Mouse (Mus musculus) heart, adult 18-20 months (tissue): Measurements from ENCODE around the gene Ptpn4. TPM values are rescaled to one million over a fixed set of nuclear protein-coding genes. Genes with fewer than 3 reads are reported as not detected.

ENCODE experiments used
- DNase-seq, 2 experiments: peaks; one replicate each; pipeline ENCODE4 v3.0.0; 2021 to 2022; ENCODE audit warnings: mixed read lengths in 1 of 2
- total RNA-seq, 2 experiments: library from RNA; stranded (reverse); gene quantifications; 2 replicates each; pipeline ENCODE4 v1.2.3; 2021

The Ptpn4 gene
- total RNA-seq, 2 experiments from 2014 or later: 28.1 to 30.2 TPM

DNA sequence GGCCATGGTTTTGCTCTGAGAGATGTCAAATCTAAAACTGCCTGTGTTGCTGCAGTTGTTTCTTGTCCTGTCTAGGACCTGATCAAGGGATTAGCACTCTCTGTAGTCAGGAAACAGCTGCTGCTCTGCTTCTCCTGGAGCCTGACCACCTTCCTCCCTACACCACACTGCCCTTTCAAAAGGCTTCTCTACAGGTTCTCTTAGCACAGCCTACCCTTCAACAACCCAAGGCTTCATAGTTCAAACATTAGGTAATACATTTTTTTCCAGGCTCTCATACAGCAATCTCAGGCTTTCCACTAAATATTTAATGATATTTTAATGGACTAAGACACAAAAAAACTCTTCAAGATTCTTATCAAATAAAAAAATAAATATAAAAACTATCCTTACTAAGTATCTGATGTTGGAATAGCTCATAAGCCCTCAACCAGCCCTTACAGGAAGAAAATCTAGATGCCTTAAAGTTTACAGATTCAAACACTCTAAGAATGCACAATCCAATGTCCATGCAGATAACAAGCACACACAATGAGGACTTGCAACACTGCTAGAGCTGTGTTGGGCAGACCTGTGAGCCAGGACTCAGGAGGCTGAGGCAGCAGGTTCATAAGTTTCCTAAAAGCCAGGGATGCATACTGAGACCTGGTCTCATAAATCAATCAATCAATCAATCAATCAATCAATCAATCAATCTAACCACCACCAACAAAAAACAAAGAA is 196.2 kb downstream of the Ptpn4 start:
- no peak for DNase-seq

DNA sequence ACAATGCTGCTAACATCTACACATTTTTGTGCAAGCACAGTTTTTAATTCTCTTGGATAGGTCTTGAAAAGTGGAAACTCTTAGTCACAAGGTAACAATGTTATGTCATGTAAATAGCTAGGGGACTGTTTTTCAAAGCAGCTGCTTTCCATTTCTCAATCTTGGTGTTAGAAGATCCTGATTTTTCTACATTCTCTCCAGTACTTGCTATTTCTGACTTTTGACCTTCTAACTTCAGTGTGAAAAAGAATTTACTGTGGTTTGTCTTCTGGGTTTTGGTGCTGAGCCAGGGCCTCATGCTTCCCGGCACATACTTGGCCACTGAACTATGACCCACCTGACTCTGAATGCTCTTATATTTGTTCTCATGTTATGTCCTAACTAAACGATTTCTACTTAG is 197.4 kb downstream of the Ptpn4 start:
- no peak for DNase-seq

DNA sequence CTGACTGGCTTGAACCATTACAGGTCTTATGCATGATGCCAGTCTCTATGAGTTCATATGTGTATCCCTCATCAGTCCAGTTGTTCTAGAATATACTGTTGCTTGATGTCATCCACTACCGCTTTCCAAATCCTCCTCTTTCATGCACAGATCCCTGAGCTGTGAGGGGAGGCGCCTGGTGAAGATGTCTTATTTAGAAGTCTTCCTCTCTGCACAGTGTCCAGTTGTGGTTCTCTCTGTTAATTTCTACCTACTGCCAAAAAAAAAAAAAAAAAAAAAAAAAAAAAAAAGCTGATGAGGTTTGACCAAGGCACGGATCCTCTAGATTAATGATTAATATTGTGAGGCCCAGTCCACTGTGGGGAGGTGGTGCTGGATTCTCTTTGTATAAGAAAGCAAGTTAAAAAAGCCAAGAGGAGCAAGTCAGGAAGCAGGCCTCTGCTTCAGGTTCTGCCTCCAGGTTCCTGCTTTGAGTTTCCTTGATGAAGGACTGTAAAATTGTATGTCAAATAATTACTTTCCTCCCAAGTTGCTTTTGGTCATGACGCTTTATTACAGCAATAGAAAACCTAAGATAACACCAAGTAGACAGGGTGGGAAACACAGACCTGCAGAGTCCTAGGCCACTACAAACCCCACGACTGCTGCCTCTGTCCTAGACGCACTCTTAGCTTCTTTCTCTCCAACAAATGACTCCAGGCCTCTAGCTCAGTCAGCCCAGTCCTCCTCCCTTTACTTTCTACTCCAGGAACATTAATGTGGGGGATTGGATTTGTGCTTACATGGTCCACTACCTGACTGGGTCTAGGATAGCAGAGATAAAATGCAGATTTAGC is 200.0 kb downstream of the Ptpn4 start:
- DNase-seq: no peak

DNA sequence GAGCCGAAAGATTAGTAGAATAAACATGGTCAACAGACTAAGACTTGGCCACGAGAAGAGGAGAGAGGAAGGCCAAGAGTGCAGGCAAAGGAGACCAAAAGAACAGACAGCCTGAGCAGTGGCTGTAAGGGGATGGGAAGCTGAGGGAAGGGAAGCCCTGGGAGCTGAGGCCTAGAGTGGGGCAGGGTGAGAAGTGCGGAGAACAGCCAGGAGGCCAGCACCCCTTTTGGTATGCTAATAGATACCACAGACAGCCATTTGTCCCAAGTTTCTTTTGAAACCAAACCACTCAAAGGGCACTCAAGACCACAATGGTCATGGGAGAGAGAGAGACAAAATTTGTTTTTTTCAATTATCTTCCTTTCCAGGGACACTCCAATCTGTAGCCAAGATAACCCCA is 202.7 kb downstream of the Ptpn4 start:
- DNase-seq: no peak

DNA sequence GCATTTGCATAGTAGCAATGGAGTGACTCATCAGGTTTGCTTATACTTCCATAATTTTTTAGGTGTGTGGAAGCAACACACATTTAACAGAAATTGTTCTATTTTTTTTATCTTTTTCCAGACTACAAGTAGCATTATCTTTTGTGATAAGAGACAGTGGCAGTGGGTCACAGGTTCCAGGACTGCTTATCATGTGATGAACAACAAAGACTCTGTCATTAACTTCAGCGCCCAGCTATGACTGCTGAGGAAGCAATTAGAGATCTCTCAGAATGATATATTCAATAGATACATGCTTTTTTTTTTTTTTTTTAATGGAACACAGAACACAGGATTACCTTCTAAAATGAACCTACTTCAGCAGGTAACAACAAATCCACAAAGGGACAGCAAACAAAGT is 207.0 kb downstream of the Ptpn4 start:
- no peak for DNase-seq

DNA sequence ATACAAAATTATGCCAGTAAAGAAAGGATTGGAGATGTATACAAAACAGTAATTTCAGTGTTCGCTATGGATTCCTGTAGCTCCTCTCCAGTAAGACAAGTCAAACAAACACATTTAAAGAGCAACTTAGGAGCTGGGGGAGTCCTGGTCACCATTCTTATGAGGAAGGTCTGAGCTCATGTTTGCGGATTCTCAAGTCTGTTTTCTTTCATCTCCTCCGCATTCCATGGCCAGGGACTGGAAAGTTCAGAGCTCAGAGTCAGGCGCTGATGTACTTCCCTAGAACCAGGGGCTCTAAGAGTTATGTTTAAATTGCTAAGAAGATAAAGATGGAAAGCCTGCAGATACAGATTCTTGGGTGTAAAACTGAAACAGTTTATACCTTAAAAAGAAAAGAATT is 210.6 kb downstream of the Ptpn4 start:
- DNase-seq: no peak

DNA sequence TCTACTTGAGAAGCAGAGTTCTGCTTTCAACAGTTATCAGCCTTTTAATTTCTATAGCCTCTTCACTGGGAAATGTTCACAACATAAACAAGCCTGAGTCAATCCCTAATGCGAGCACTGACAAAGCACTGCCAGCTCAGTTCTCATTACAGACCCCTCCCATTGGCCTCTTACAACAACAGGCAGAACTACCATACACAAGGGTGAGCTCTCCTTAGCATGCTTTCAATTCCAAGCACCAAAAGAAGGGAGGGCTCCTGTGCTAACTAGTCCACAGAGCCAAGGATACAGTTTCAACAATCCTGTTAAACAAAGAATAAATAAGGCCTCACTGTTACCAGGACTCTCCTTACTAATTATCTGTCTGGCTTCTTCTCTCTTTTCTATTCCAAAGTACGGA is 213.0 kb downstream of the Ptpn4 start:
- no peak for DNase-seq

DNA sequence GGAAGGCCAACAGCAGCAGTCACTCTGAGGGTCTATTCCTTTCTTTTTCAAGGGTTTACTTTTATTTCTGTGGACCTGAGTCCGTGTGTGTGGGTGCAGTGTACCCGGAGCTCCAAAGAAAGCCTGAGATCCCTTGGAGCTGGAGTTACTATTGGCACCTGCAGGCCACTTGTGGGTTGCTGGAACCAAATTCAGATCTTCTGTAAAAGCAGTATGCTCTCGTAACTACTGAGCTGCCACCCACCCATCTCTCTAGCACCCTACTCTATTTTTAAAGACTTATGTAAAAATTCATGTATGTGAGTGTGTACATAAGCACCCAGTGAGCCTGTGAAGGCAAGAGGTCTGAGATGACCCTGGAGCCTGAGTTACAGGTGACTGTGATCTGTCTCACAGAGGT is 232.0 kb downstream of the Ptpn4 start:
- no peak for DNase-seq

Other genes starting within 250 kb of the Ptpn4 start
- 1 to 10 TPM; 5.3 to 6.7 TPM for gene Epb41l5, start 188.6 kb downstream of the Ptpn4 start, total RNA-seq
- 10 to 100 TPM in 1 of 2 experiments, 1 to 10 TPM in 1; 9.9 to 10.7 TPM for gene Tmem177, start 75.6 kb upstream of the Ptpn4 start, total RNA-seq
- not detected for gene Cfap221, start 159.6 kb upstream of the Ptpn4 start, total RNA-seq
- gene Sctr, start 169.3 kb upstream of the Ptpn4 start, total RNA-seq: under 1 TPM in 1 of 2 experiments, not detected in 1; 0.21 TPM
- 1 to 10 TPM; 7.0 to 8.0 TPM for gene Tmem37, start 236.5 kb upstream of the Ptpn4 start, total RNA-seq